Mouse (Mus musculus): ENCODE measurements at regions not wholly inside any gene's neighbourhood (a gene's known extent, or its start where the extent isn't known, plus 50 kb on each side); places are given as distances from the start of the nearest gene placed in this dataset.
A peak's percentile ranks its signal among the peaks of the same experiment; 100 is the strongest.

GRCm38 (mm10) chr13:51899319-51900042 is 53.0 kb downstream of the Gadd45g start:
- no peak for DNase-seq

DNA sequence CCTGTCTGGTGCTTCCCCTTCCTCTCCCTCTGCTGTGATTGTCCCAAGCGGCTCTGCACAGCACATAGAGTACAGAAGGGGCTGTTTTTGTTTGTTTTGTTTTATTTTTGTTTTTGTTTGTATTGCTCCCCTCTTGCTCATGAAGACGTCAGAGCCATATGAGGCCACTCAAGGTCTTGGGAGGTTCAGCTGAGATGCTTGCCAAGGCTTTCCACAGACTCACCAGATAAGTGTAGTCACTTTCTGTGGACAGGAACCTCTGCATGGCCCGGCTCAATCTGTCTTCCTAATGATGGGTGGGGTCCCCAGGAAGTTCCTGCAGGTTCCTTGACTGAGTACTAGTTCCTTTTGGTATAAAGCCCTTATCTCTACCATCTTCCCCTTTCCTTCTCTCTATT is 53.6 kb downstream of the Gadd45g start:
- DNase-seq, result no peak

DNA sequence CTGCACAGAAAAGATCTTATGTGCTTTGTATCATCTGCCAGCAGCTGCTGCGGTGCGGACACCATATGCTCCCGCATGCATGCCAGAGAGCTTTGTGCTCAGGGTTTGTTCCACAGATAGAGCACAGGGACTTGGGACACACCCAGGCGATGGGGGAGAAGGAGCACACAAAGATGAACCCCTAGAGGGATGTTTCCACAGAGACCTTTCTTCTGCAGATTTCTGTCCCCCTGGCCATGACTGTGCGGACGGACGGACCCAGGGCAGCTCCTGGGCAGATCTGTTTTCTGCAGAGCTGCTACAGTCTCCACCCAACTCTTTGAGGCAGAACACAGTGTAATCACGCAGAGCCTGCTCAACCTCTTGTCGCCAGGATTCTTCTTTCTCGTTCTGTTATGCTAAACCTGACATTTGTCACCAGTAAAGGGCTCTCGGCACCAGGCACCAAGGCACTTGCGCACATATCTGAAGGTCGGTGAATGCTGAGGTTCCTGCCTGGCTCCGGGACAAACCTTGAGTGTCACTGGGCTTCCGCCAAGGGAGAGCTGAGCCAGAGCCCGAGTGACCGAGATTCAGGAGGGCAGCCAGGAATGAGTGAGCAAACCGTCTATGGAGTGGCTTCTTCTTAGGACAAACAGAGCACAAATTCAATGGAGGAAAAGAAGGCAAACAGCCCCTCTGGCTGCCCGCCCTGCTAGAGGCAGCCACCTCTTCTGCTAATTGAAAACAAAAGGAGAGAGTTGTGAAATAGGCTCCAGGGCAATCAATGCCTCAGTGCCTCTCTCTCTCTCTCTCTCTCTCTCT is 56.2 kb downstream of the Gadd45g start:
- DNase-seq, result no peak

DNA sequence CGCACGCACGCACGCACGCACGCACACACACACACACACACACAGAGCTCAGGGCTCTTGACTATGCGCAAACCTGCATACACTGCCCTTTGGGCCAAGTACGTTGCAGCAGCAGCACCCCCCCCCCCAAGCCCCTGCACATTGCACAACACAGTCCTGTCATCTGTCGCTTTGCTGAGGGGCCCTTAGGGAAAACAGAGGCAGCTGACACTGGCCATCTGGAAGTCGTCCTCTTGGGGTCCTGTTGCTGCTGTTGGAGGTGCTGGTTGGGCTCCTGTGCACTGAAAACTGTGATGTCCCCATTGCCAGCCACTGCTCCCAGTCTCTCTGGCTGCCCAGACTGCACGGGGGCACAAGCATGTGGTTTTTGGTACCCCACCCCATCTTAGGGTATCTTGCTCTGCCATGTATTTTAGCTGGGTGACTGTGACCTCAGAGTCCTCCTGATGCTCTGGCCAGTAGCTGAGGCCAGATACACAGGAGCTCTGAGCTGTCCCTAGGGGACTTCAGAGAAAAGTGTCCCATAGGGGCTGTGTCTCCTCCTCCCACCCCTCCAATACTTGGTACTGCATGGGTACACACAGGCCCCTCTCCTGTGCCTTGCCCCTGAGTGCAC is 57.0 kb downstream of the Gadd45g start:
- no peak for DNase-seq

- DNase-seq, result no peak
Observed at GRCm38 (mm10) chr13:51905270-51905669, 58.8 kb downstream of the Gadd45g start.

- DNase-seq, result no peak
Observed at GRCm38 (mm10) chr13:51906103-51906502, 59.6 kb downstream of the Gadd45g start.

- DNase-seq, result no peak
Observed at GRCm38 (mm10) chr13:51908514-51908913, 62.0 kb downstream of the Gadd45g start.

DNA sequence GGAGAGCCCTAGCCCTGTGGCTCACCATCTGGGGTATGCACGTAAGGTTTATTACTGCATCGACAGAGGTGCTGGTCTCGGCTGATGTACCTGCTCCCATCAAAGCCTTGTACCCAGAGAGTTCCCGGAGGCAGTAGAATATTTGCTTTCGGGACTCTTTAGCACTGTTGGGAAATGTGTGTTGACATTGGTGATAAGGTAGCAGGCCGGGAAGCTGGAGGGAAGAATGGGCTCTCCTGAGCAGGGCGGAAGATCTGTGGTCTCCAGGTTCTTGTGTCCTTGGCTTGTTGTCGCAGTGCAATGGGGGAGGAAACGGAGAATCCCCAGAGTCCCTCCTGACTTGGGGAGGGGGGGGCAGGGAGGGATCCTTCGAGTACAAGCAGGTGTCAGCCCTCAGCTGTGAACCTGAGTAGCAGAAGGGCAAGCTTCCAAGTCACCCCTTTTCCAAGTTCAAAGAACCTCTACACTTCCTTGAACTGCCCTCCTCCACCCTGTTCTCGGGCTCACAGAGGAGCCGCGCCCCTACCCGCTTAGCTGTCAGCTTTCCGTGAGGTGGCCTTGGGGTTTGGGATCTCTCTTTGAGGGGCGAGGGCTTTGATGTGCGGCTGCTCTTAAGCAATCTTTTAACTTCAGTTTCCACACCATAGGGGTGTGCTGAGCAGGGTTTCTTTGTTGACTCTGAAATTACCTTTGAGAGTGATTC is 65.0 kb downstream of the Gadd45g start:
- DNase-seq, result peak; percentile 63

GRCm38 (mm10) chr13:51912477-51912876 is 66.0 kb downstream of the Gadd45g start:
- DNase-seq, result no peak

DNA sequence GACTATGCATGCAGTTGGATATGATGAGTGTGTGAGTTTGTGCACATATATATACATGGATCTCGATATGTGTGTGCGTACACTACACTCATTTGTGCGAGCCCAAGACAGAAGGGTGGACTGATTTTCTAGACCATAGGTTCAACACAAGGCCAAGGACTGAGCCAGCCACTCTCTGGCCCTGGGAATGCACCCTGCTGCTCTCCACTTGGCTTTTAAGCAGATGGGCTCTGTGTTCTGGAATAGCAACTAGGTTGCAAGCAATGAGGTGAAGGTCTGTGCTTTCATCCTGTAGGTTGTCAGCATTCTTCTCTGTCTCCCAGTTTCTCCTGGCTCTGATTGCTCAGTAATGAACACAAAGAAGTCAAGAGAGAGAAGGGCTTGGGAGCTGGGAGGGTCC is 66.5 kb downstream of the Gadd45g start:
- no peak for DNase-seq

- no peak for DNase-seq
Observed at GRCm38 (mm10) chr13:51916666-51917240, 70.3 kb downstream of the Gadd45g start.

DNA sequence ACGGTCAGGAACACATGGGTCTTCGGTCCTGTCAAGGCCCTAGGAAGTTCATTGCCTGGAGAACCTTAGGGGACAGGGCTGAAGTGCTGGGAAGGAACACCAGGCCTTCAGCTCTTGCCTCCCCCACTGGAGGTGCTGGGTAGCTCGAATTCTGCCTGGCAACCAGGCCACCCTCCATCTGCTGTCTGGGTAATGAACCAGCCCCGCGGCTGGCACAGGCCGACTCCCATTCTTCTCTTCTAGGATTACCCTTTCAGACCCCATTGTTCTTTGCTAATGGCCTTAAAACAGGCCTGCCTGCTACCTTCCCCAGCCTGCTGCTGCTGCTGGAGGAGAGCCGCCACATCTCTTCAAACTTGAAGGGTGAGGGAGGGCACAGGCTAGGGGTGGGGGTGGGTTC is 71.2 kb downstream of the Gadd45g start:
- no peak for DNase-seq

DNA sequence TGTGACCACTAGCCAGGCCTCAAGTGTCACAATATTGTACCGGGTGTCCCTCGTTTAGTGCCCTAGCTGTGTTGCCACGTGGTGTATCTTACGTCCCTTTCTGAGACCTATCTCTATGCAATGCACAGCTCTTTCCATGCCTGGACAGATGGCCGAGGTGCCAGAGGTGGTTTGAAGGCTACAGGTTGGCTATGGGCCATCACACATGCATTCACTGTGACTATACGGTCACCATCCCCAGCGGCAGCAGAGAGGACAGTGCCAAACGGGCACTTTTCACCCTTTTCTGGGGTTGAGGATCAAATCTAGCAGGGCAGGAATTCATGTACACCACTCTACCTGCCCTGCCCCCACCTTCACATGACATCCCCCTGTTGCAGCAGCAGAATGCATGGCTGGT is 71.6 kb downstream of the Gadd45g start:
- no peak for DNase-seq

DNA sequence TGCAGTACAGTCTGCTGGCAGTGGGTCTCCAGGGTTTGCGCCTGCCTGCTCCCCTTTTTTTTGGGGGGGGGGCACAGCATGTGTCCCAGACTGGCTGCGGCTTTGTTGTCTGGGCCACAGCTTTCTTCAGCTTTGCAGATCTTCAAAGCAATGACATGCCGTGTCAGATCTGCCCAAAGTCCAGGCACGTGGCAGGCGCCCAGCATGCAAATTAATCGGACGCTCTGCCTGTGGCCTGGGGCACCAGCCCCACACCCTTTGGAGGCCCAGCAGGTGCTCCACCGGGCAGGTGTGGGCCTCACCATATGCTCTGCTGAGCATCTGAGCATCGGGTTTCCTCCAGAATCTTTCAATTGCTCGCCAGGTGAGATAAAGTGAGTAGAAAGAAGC is 72.3 kb downstream of the Gadd45g start:
- DNase-seq, result no peak

GRCm38 (mm10) chr13:51919171-51919793 is 72.8 kb downstream of the Gadd45g start:
- no peak for DNase-seq

DNA sequence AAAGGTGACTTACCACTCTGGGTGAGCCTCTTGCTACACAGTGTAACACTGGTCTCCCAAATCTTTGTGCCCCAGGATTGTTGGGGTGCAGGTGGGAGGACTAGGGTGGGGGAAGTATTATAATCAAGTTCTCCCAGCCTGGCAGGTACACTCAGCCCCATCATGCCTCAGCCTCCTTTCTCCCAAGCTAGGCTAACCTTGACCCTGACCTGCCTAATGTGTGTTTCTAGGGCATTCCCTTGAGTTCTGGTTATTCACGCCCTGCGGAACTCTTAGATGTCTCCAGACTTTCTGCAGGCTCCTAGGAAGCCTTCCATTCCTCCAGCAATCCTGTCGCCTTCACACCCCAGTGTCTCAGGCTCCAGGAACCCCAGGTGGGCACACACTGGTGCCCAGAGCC is 73.5 kb downstream of the Gadd45g start:
- no peak for DNase-seq

DNA sequence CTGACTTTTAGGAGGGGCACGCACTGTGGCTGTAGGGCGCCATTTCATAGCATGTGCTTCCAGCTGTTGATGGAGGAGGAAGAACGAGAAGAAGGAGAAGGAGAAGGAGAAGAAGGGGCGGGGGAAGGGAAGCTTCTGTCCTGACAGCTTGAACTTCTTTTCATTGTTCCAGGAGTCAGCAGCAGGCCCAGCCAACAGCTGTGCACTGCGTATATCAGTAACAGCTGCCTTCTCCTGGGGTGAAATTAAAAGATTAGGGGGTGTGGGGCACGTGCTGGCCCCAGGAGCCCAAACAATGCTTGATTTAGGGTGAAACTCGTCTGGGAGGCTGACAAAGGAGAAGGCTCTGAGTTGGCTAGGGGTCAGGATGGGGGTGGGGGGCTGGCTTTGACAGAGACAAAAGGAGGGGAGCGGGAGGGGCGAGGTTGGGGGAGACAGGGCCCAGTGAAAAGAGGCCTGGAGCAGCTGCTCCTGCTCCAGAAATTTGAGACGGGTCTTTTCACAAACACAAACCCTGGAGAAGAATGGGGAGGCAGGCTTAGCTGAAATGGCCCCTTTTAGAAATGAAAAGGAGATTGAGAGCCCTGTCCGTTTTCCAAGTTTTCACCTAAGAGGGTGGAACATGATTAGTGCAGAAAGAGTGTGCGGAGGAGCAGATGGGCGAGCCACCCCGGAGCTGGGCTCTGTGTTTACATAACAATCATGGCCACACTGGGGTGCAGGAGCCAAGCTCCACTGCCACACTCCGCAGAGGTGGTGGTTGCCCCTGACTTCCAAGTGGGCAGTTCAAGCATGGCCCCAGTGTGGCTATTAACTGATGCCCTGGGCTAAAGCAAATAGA is 74.3 kb downstream of the Gadd45g start:
- no peak for DNase-seq

GRCm38 (mm10) chr13:51921550-51921949 is 75.1 kb downstream of the Gadd45g start:
- no peak for DNase-seq

GRCm38 (mm10) chr13:51926764-51927163 is 80.3 kb downstream of the Gadd45g start:
- no peak for DNase-seq

- DNase-seq, result no peak
Observed at GRCm38 (mm10) chr13:51929730-51930129, 83.3 kb downstream of the Gadd45g start.

DNA sequence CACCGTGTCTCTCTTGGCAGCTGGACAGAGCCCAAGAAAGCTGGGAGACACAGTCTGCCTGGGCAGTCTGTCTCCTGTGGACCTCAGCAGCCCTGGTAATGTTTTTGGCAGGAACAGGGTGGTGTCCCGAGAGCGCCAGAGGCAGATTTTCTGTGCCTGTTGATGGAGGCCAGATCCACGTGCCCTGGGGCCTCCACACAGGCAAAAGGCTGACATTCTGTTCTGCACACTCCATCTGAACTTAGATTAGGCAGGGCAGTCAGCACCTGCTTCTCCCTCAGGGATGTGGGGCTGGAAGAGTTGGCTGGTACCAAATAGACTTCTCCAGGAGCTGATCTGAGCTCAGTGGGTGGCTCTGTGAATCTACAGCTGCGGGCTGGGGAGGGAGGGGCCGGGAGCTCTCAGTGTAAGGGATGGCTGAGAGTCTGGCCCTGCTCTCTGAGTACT is 83.8 kb downstream of the Gadd45g start:
- DNase-seq, result no peak

Measured in thymus, postnatal 4 days (tissue).